Mouse (Mus musculus) cerebellum, adult 9-11 months (tissue): Measurements from ENCODE around the gene Slc26a5.
A peak's percentile ranks its signal among the peaks of the same experiment; 100 is the strongest.

Experiments
- DNase-seq: peaks from one replicate; pipeline ENCODE4 v3.0.0; 2022

Slc26a5 gene

GRCm38 (mm10) chr5:21803691-21804188, 61.7 kb downstream of the Slc26a5 start:
- no peak for DNase-seq

- DNase-seq, result no peak
Measured at GRCm38 (mm10) chr5:21802907-21803306, 62.5 kb downstream of the Slc26a5 start.

- no peak for DNase-seq
Measured at GRCm38 (mm10) chr5:21792166-21792565, 73.2 kb downstream of the Slc26a5 start.

- DNase-seq, result no peak
Measured at GRCm38 (mm10) chr5:21789061-21789460, 76.3 kb downstream of the Slc26a5 start.

- DNase-seq, result no peak
Measured at GRCm38 (mm10) chr5:21787186-21788105, 78.0 kb downstream of the Slc26a5 start.

GRCm38 (mm10) chr5:21786258-21787185, 78.9 kb downstream of the Slc26a5 start:
- peak; percentile 91 for DNase-seq

- DNase-seq, result no peak
Measured at GRCm38 (mm10) chr5:21785776-21786175, 79.6 kb downstream of the Slc26a5 start.

- DNase-seq, result peak; percentile 92
Measured at GRCm38 (mm10) chr5:21785053-21785452, 80.4 kb downstream of the Slc26a5 start, which contains the start of the genes Dnajc2 and Psmc2. TSS of gene Dnajc2 (minus strand) at chr5:21785251. TSS of gene Psmc2 (plus strand) at chr5:21785283.

GRCm38 (mm10) chr5:21784161-21785052, 81.0 kb downstream of the Slc26a5 start:
- DNase-seq, result peak; percentile 22

GRCm38 (mm10) chr5:21776491-21776890, 88.9 kb downstream of the Slc26a5 start:
- DNase-seq, result no peak

- no peak for DNase-seq
Measured at GRCm38 (mm10) chr5:21769841-21770240, 95.6 kb downstream of the Slc26a5 start.

GRCm38 (mm10) chr5:21768506-21768905, 96.9 kb downstream of the Slc26a5 start:
- DNase-seq, result no peak
